Mouse (Mus musculus): ENCODE measurements around the gene Glipr1. TPM values are rescaled to one million over a fixed set of nuclear protein-coding genes. Genes with fewer than 3 reads are reported as not detected.

Glipr1 gene
- polyA plus RNA-seq, 1 experiment from 2014 or later: 11.8 TPM

DNA sequence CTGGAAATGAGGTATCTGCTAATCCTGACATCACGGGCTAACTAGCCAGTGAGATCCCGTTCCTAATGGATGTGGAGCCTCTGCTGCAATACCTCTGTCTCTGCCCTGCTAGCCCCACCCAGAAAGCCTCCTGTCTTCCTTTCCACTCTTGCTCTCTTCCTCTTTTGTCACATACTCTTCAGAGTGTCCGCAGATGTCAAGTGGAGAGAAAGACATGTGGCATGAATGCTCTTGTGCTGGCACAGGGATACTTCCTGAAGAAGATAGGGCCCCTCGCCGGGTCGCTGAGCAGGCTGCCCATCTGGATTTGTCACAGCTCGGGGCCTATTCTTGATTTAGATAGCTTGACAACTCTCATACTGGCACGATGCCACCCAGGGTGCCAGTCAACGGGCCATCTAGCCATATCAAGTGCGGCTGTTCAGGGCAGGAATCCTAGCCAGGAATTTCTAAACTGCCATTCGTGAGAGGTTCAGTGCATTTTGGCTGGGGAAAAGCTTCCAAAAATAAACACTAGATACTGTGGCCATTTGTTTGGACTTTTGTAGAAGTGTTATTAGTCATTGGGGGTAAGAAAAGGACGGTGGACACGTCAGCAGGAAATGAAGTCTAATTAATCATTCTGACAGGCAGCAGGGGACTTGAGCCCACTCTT is 65.8 kb downstream of the Glipr1 start:
- Histone ChIP-seq H3K27me3 (replicated peaks; ENCODE audit: control insufficient read depth, insufficient read depth, low read length) (no peaks in the 10 kb centered on the region), H3K4me3 (ENCODE audit: low read depth, low read length) (no peak overlapping the region), H3K36me3 (ENCODE audit: control insufficient read depth, insufficient read depth) (no peaks in the 10 kb centered on the region), H3K9me3 (ENCODE audit: control insufficient read depth) (no peaks in the 10 kb centered on the region), H3K4me2 (replicated peaks; ENCODE audit: low read depth) (no peak overlapping the region), H3K9ac (ENCODE audit: low read depth, low read length) (no peak overlapping the region), H3K27ac (ENCODE audit: low read depth, low read length) (0 out of 2 replicates have a peak overlapping the region, but pooled peaks have one; percentile 31), H3K4me1 (replicated peaks; ENCODE audit: control insufficient read depth, insufficient read depth, low read length) (no peaks in the 10 kb centered on the region)
- no peak for TF ChIP-seq CTCF (IDR thresholded peaks at IDR 0.05; ENCODE audit: low read depth)
- ATAC-seq: no peak
- WGBS: 46% methylated on average over 13 of the region's 13 CpGs

DNA sequence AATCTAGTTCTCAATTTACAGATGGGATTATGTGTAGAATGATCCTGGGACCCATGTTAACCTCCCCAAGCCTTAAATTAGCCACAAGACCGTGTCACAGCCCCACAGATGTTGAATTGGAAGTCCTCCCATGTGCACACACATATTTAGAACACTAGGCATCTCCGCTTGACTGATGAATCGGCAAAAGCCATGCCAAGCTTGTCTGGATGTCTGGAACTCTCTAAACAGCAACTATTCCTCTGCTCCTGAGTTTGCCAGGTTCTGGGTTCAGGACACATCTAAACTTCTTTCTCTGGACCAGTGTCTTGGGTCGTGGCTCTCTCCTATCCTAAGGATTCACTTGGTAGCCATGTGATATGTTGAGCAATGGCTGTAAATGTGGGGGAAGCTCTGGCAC is 66.4 kb downstream of the Glipr1 start:
- no peaks in the 10 kb centered on the region for H3K9me3 ChIP-seq (ENCODE audit: control insufficient read depth)
- H3K4me3 ChIP-seq (ENCODE audit: low read depth, low read length): no peak overlapping the region
- no peak overlapping the region for H3K27ac ChIP-seq (ENCODE audit: low read depth, low read length)
- H3K36me3 ChIP-seq (ENCODE audit: control insufficient read depth, insufficient read depth): no peaks in the 10 kb centered on the region
- 79% methylated on average over 4 of the region's 4 CpGs for WGBS
- no peak for ATAC-seq
- H3K4me2 ChIP-seq (replicated peaks; ENCODE audit: low read depth): no peak overlapping the region
- no peaks in the 10 kb centered on the region for H3K27me3 ChIP-seq (replicated peaks; ENCODE audit: control insufficient read depth, insufficient read depth, low read length)
- H3K9ac ChIP-seq (ENCODE audit: low read depth, low read length): no peak overlapping the region
- TF ChIP-seq CTCF (IDR thresholded peaks at IDR 0.05; ENCODE audit: low read depth): no peak
- no peaks in the 10 kb centered on the region for H3K4me1 ChIP-seq (replicated peaks; ENCODE audit: control insufficient read depth, insufficient read depth, low read length)

Other genes starting within 250 kb of the Glipr1 start
- gene Krr1, start 30.0 kb downstream of the Glipr1 start, polyA plus RNA-seq (2015; fragmentation: Nextera tagmentation; extraction: Ambion mirVana): 12.7 and 13.6 TPM in 2 replicates
- gene Glipr1l1, start 57.6 kb upstream of the Glipr1 start, polyA plus RNA-seq (2015; fragmentation: Nextera tagmentation; extraction: Ambion mirVana): not detected in 2 replicates
- gene Glipr1l2, start 80.7 kb upstream of the Glipr1 start, polyA plus RNA-seq (2015; fragmentation: Nextera tagmentation; extraction: Ambion mirVana): not detected in 2 replicates
- gene Glipr1l3, start 157.7 kb upstream of the Glipr1 start, polyA plus RNA-seq (2015; fragmentation: Nextera tagmentation; extraction: Ambion mirVana): not detected in 2 replicates
- gene Caps2, start 161.0 kb upstream of the Glipr1 start, polyA plus RNA-seq (2015; fragmentation: Nextera tagmentation; extraction: Ambion mirVana): 0.17 TPM in 1 of 2 replicates, not detected in the other

Measured in intestine, postnatal 0 days (tissue).